20 mouse cellular contexts compared by ENCODE assay signal in genomic region chr5:104023289-104024020, GRCm38 (mm10). TPM values are rescaled to one million over a fixed set of nuclear protein-coding genes. Genes with fewer than 3 reads are reported as not detected.
DNase-seq lines count a peak whose midpoint lies in the region; ATAC-seq and TF ChIP-seq lines count a peak whose summit lies in the region.
"Had no signal": no experiment of that assay in that cellular context is flagged by ENCODE, and none has a peak within 500 bp of the region (broad histone marks: within the 10 kb centered on the region; RNA-seq: fewer than 3 reads in every experiment).

No protein-coding gene starts in this region.

- H3K4me2 ChIP-seq in midbrain, embryonic 11.5 days = no peak overlapping the region
- no peak overlapping the region for H3K4me2 ChIP-seq in midbrain, embryonic 14.5 days (ENCODE audit: low read length)
- H3K4me2 ChIP-seq in liver, postnatal 0 days (ENCODE audit: low read depth, low read length) = peak overlapping the region; percentile 49
- no peak overlapping the region for H3K4me2 ChIP-seq in forebrain, postnatal 0 days (ENCODE audit: low read depth)

- DNase-seq in midbrain, embryonic 11.5 days (ENCODE audit: low spot score, missing footprints) = peak; percentile 79
- no peak for DNase-seq in midbrain, embryonic 14.5 days
- no peak for DNase-seq in liver, postnatal 0 days
- DNase-seq in gastrocnemius, postnatal 25 days = no peak
- no peak for DNase-seq in adrenal gland, postnatal 36 days
- DNase-seq in forebrain, postnatal 0 days = no peak
- DNase-seq: adrenal gland, postnatal 25 days; cerebellum, adult 18-20 months; gastrocnemius, adult 2 months; kidney, postnatal 10 days; left cerebral cortex, postnatal 4 days; thymus, adult 18-20 months had no signal

- TF ChIP-seq CTCF in bone marrow, adult 2 months (IDR thresholded peaks at IDR 0.05; ENCODE audit: control insufficient read depth, insufficient read depth, low read length) = no peak
- no peak for TF ChIP-seq CTCF in liver, postnatal 0 days (IDR thresholded peaks at IDR 0.05; ENCODE audit: low read depth)
- no peak for TF ChIP-seq CTCF in forebrain, postnatal 0 days (IDR thresholded peaks at IDR 0.05; ENCODE audit: low read depth)

- 72% methylated on average over 8 of the region's 8 CpGs for WGBS in midbrain, embryonic 11.5 days
- WGBS in midbrain, embryonic 14.5 days = 72% methylated on average over 8 of the region's 8 CpGs
- 13% methylated on average over 8 of the region's 8 CpGs for WGBS in bone marrow, adult 2 months
- WGBS in liver, postnatal 0 days (ENCODE audit: insufficient replicate concordance) = 33% methylated on average over 8 of the region's 8 CpGs
- 78% methylated on average over 8 of the region's 8 CpGs for WGBS in forebrain, postnatal 0 days

- no peak for ATAC-seq in midbrain, embryonic 11.5 days (ENCODE audit: low FRiP score)
- ATAC-seq in midbrain, embryonic 14.5 days (ENCODE audit: low FRiP score, low TSS enrichment) = no peak
- ATAC-seq in liver, postnatal 0 days = no peak
- ATAC-seq in forebrain, postnatal 0 days = no peak
- ATAC-seq: forebrain, embryonic 14.5 days; intestine, embryonic 16.5 days had no signal

- H3K9me3 ChIP-seq in midbrain, embryonic 11.5 days (ENCODE audit: control insufficient read depth, low read length) = no peaks in the 10 kb centered on the region
- H3K9me3 ChIP-seq in midbrain, embryonic 14.5 days (ENCODE audit: control insufficient read depth, low read length) = no peaks in the 10 kb centered on the region
- H3K9me3 ChIP-seq in liver, postnatal 0 days (ENCODE audit: low read length) = no peaks in the 10 kb centered on the region
- no peaks in the 10 kb centered on the region for H3K9me3 ChIP-seq in forebrain, postnatal 0 days (ENCODE audit: low read length)
- H3K9me3 ChIP-seq: heart, embryonic 12.5 days had no signal

- TF ChIP-seq EP300 in liver, postnatal 0 days (IDR thresholded peaks at IDR 0.05; ENCODE audit: low read depth) = no peak

- H3K4me3 ChIP-seq in midbrain, embryonic 11.5 days (ENCODE audit: low read depth, low read length) = no peak overlapping the region
- H3K4me3 ChIP-seq in midbrain, embryonic 14.5 days (replicated peaks; ENCODE audit: low read depth, low read length) = no peak overlapping the region
- peak overlapping the region; percentile 41 for H3K4me3 ChIP-seq in bone marrow, adult 2 months (replicated peaks; ENCODE audit: control insufficient read depth, low read depth, low read length)
- 0 out of 2 replicates have a peak overlapping the region, but pooled peaks have one; percentile 4 for H3K4me3 ChIP-seq in liver, postnatal 0 days (ENCODE audit: low read depth, low read length)
- H3K4me3 ChIP-seq in forebrain, postnatal 0 days (ENCODE audit: low read depth, low read length) = no peak overlapping the region
- H3K4me3 ChIP-seq: heart, embryonic 12.5 days had no signal

- no peak overlapping the region for H3K27ac ChIP-seq in midbrain, embryonic 11.5 days (ENCODE audit: low read depth, low read length)
- H3K27ac ChIP-seq in midbrain, embryonic 14.5 days (replicated peaks; ENCODE audit: low read depth, low read length) = no peak overlapping the region
- H3K27ac ChIP-seq in bone marrow, adult 2 months (ENCODE audit: control insufficient read depth, insufficient read depth, low read depth, low read length, poor library complexity) = peak overlapping the region; percentile 75
- H3K27ac ChIP-seq in liver, postnatal 0 days (ENCODE audit: low read depth) = peak overlapping the region; percentile 89
- no peak overlapping the region for H3K27ac ChIP-seq in forebrain, postnatal 0 days (ENCODE audit: low read depth, low read length)

- no peak for TF ChIP-seq POLR2A in bone marrow, adult 2 months (IDR thresholded peaks at IDR 0.05; ENCODE audit: borderline replicate concordance, control insufficient read depth, low read depth, low read length)

- H3K4me1 ChIP-seq in midbrain, embryonic 11.5 days (ENCODE audit: control insufficient read depth, insufficient read depth, low read length) = no peaks in the 10 kb centered on the region
- H3K4me1 ChIP-seq in midbrain, embryonic 14.5 days (ENCODE audit: control insufficient read depth, insufficient read depth, low read length) = 0 out of 2 replicates have a peak, but pooled peaks cover 7% of the 10 kb centered on the region
- H3K4me1 ChIP-seq in bone marrow, adult 2 months (ENCODE audit: control insufficient read depth, insufficient read depth, low read length) = peaks cover 6% of the 10 kb centered on the region
- peaks cover 37% of the 10 kb centered on the region for H3K4me1 ChIP-seq in liver, postnatal 0 days (ENCODE audit: insufficient read depth)
- H3K4me1 ChIP-seq in forebrain, postnatal 0 days (ENCODE audit: insufficient read depth) = peaks cover 8% of the 10 kb centered on the region

- peaks cover 2% of the 10 kb centered on the region; the same call in 1 of the 2 replicates for H3K27me3 ChIP-seq in midbrain, embryonic 11.5 days (ENCODE audit: control insufficient read depth, insufficient read depth, low read length)
- no peaks in the 10 kb centered on the region for H3K27me3 ChIP-seq in midbrain, embryonic 14.5 days (ENCODE audit: control insufficient read depth, insufficient read depth, low read length)
- no peaks in the 10 kb centered on the region for H3K27me3 ChIP-seq in liver, postnatal 0 days (ENCODE audit: insufficient read depth, low read length)
- no peaks in the 10 kb centered on the region; the same call in 1 of the 2 replicates for H3K27me3 ChIP-seq in forebrain, postnatal 0 days (ENCODE audit: insufficient read depth, low read length)
- H3K27me3 ChIP-seq: heart, embryonic 12.5 days had no signal

- no peak overlapping the region for H3K9ac ChIP-seq in midbrain, embryonic 11.5 days (ENCODE audit: low read length)
- no peak overlapping the region for H3K9ac ChIP-seq in midbrain, embryonic 14.5 days (replicated peaks; ENCODE audit: low read length)
- H3K9ac ChIP-seq in liver, postnatal 0 days (replicated peaks) = no peak overlapping the region
- H3K9ac ChIP-seq in forebrain, postnatal 0 days = no peak overlapping the region
- H3K9ac ChIP-seq: heart, embryonic 12.5 days had no signal

- no peaks in the 10 kb centered on the region for H3K36me3 ChIP-seq in midbrain, embryonic 11.5 days (ENCODE audit: control insufficient read depth, insufficient read depth, low read length)
- no peaks in the 10 kb centered on the region for H3K36me3 ChIP-seq in midbrain, embryonic 14.5 days (ENCODE audit: control insufficient read depth, insufficient read depth, low read length)
- no peaks in the 10 kb centered on the region for H3K36me3 ChIP-seq in liver, postnatal 0 days (replicated peaks; ENCODE audit: insufficient read depth, low read length)
- H3K36me3 ChIP-seq in forebrain, postnatal 0 days (ENCODE audit: insufficient read depth) = no peaks in the 10 kb centered on the region
- H3K36me3 ChIP-seq: heart, embryonic 12.5 days had no signal

RNA-seq across cellular contexts. Expression of gene Hsd17b11, which starts 1.7 kb away (rescaled TPM):
- polyA plus RNA-seq in midbrain, embryonic 11.5 days (2014; fragmentation: Nextera tagmentation; extraction: Ambion mirVana) = 1.1 TPM in 2 replicates
- polyA plus RNA-seq in midbrain, embryonic 14.5 days (2014; fragmentation: Nextera tagmentation; extraction: Ambion mirVana) = 1.7 and 1.8 TPM in 2 replicates
- 13.6 and 36.5 TPM in 2 replicates for polyA plus RNA-seq in bone marrow, adult 2 months (2011; ENCODE audit: insufficient read depth, insufficient read length, low replicate concordance, missing spikeins)
- polyA plus RNA-seq in liver, postnatal 0 days (2015; fragmentation: Nextera tagmentation; extraction: Ambion mirVana) = 26.7 and 27.1 TPM in 2 replicates
- 1 to 10 TPM; 7.8 to 8.3 TPM for total RNA-seq in gastrocnemius, postnatal 25 days (2021)
- 10 to 100 TPM; 50.4 to 80.2 TPM for total RNA-seq in adrenal gland, postnatal 36 days (2021)
- 10.9 and 15.8 TPM in 2 replicates for total RNA-seq in forebrain, postnatal 0 days (2014; rRNA removed)
- 3.2 and 4.6 TPM in 2 replicates for polyA plus RNA-seq in forebrain, postnatal 0 days (2015; fragmentation: Nextera tagmentation; extraction: Ambion mirVana)

RNA-seq across cellular contexts. Expression of gene Nudt9, which starts 22.7 kb away (rescaled TPM):
- polyA plus RNA-seq in midbrain, embryonic 11.5 days (2014; fragmentation: Nextera tagmentation; extraction: Ambion mirVana) = 61.8 and 64.7 TPM in 2 replicates
- 56.0 and 56.1 TPM in 2 replicates for polyA plus RNA-seq in midbrain, embryonic 14.5 days (2014; fragmentation: Nextera tagmentation; extraction: Ambion mirVana)
- polyA plus RNA-seq in bone marrow, adult 2 months (2011; ENCODE audit: insufficient read depth, insufficient read length, low replicate concordance, missing spikeins) = 32.5 and 34.8 TPM in 2 replicates
- 48.5 and 48.7 TPM in 2 replicates for polyA plus RNA-seq in liver, postnatal 0 days (2015; fragmentation: Nextera tagmentation; extraction: Ambion mirVana)
- total RNA-seq in gastrocnemius, postnatal 25 days (2021) = 10 to 100 TPM; 50.4 to 55.4 TPM
- total RNA-seq in adrenal gland, postnatal 36 days (2021) = 10 to 100 TPM; 58.6 to 67.5 TPM
- 50.3 and 55.3 TPM in 2 replicates for total RNA-seq in forebrain, postnatal 0 days (2014; rRNA removed)
- polyA plus RNA-seq in forebrain, postnatal 0 days (2015; fragmentation: Nextera tagmentation; extraction: Ambion mirVana) = 72.4 and 73.8 TPM in 2 replicates

RNA-seq across cellular contexts. Expression of gene Hsd17b13, which starts 46.2 kb away (rescaled TPM):
- not detected in 2 replicates for polyA plus RNA-seq in midbrain, embryonic 11.5 days (2014; fragmentation: Nextera tagmentation; extraction: Ambion mirVana)
- polyA plus RNA-seq in midbrain, embryonic 14.5 days (2014; fragmentation: Nextera tagmentation; extraction: Ambion mirVana) = not detected in 2 replicates
- not detected in 2 replicates for polyA plus RNA-seq in bone marrow, adult 2 months (2011; ENCODE audit: insufficient read depth, insufficient read length, low replicate concordance, missing spikeins)
- polyA plus RNA-seq in liver, postnatal 0 days (2015; fragmentation: Nextera tagmentation; extraction: Ambion mirVana) = 459 and 502 TPM in 2 replicates
- not detected for total RNA-seq in gastrocnemius, postnatal 25 days (2021)
- total RNA-seq in adrenal gland, postnatal 36 days (2021) = under 1 TPM in 1 of 2 experiments, not detected in 1; 0.20 TPM
- not detected in 2 replicates for total RNA-seq in forebrain, postnatal 0 days (2014; rRNA removed)
- polyA plus RNA-seq in forebrain, postnatal 0 days (2015; fragmentation: Nextera tagmentation; extraction: Ambion mirVana) = 0.16 and 0.21 TPM in 2 replicates
- total RNA-seq: adrenal gland, postnatal 25 days; gastrocnemius, adult 2 months; hematopoietic stem cell, adult 5-6 weeks; layer of hippocampus, postnatal 14 days; left cerebral cortex, postnatal 4 days; megakaryocyte-erythroid progenitor cell, adult 5-6 weeks had no signal
- polyA plus RNA-seq: forebrain, embryonic 14.5 days; heart, embryonic 12.5 days had no signal

RNA-seq across cellular contexts. Expression of gene Gm17660, which starts 54.0 kb away (rescaled TPM):
- polyA plus RNA-seq in midbrain, embryonic 11.5 days (2014; fragmentation: Nextera tagmentation; extraction: Ambion mirVana) = 0.29 TPM in 1 of 2 replicates, not detected in the other
- polyA plus RNA-seq in midbrain, embryonic 14.5 days (2014; fragmentation: Nextera tagmentation; extraction: Ambion mirVana) = not detected in 2 replicates
- not detected in 2 replicates for polyA plus RNA-seq in bone marrow, adult 2 months (2011; ENCODE audit: insufficient read depth, insufficient read length, low replicate concordance, missing spikeins)
- not detected in 2 replicates for polyA plus RNA-seq in liver, postnatal 0 days (2015; fragmentation: Nextera tagmentation; extraction: Ambion mirVana)
- not detected for total RNA-seq in gastrocnemius, postnatal 25 days (2021)
- not detected for total RNA-seq in adrenal gland, postnatal 36 days (2021)
- total RNA-seq in forebrain, postnatal 0 days (2014; rRNA removed) = not detected in 2 replicates
- 0.52 and 1.1 TPM in 2 replicates for polyA plus RNA-seq in forebrain, postnatal 0 days (2015; fragmentation: Nextera tagmentation; extraction: Ambion mirVana)
- total RNA-seq: adrenal gland, postnatal 25 days; gastrocnemius, adult 2 months; hematopoietic stem cell, adult 5-6 weeks; layer of hippocampus, postnatal 14 days; left cerebral cortex, postnatal 4 days; megakaryocyte-erythroid progenitor cell, adult 5-6 weeks; neutrophil, adult 5-6 weeks had no signal
- polyA plus RNA-seq: heart, embryonic 12.5 days; intestine, embryonic 16.5 days had no signal

Comparison
In these comparisons a context has a peak if more than half of its experiments do, and no peak if none do; other contexts are left out.
1. H3K27ac ChIP-seq: peak in bone marrow, adult 2 months (single experiment) and liver, postnatal 0 days (single experiment); none in midbrain, embryonic 11.5 days (single experiment), midbrain, embryonic 14.5 days (single experiment) and forebrain, postnatal 0 days (single experiment).
2. H3K4me3 ChIP-seq: peak in bone marrow, adult 2 months (single experiment) and liver, postnatal 0 days (single experiment); none in midbrain, embryonic 11.5 days (single experiment), midbrain, embryonic 14.5 days (single experiment) and forebrain, postnatal 0 days (single experiment).
3. RNA of gene Hsd17b13, which starts 46.2 kb away (polyA plus RNA-seq): 459 to 502 TPM in liver, postnatal 0 days; not detected in bone marrow, adult 2 months, 0.16 to 0.21 TPM in forebrain, postnatal 0 days, not detected in midbrain, embryonic 11.5 days and not detected in midbrain, embryonic 14.5 days; every median in the first group is over 100 times any median in the second.